Mouse (Mus musculus) urinary bladder, postnatal 14 days (tissue): ENCODE data around the gene Sufu.

Source experiments
- DNase-seq: peaks from one replicate; pipeline ENCODE4 v3.0.0; 2021; ENCODE audit warnings: low spot score

The Sufu gene

GRCm38 (mm10) chr19:46531071-46532030 lies 134.7 kb downstream of the Sufu start:
- no peak for DNase-seq

GRCm38 (mm10) chr19:46532031-46532688 lies 135.5 kb downstream of the Sufu start:
- peak; percentile 60 for DNase-seq

- DNase-seq, result no peak
These were observed 136.4 kb downstream of the Sufu start for GRCm38 (mm10) chr19:46533066-46533465.

GRCm38 (mm10) chr19:46533525-46533924 lies 136.8 kb downstream of the Sufu start:
- no peak for DNase-seq

GRCm38 (mm10) chr19:46534542-46535098 lies 137.9 kb downstream of the Sufu start:
- DNase-seq, result no peak

GRCm38 (mm10) chr19:46537357-46537756 lies 140.7 kb downstream of the Sufu start:
- no peak for DNase-seq

GRCm38 (mm10) chr19:46538213-46538612 lies 141.5 kb downstream of the Sufu start:
- no peak for DNase-seq
